Mouse (Mus musculus): ENCODE measurements at regions not wholly inside any gene's neighbourhood (a gene's known extent, or its start where the extent isn't known, plus 50 kb on each side); places are given as distances from the start of the nearest gene placed in this dataset.

DNA sequence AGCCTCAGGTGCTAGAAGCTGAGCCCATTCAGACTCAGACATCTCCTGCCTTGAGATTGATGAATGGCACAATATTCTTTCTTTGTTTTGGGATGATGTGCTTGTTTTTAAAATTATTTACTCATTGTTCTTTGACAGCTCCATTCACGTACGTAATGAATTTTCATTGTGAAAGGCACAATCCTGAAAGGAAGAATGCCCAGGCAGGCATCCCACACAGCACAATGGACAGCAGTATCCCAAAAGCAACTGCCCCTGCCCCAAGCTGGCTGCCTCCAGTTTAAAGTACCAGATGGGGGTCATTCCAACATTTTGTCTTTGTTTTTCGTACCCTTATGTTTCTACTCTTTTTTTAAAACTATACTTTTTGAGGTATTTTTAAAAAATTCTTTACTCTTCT lies 210.9 kb upstream of the St8sia2 start:
- TF ChIP-seq CTCF (IDR thresholded peaks at IDR 0.05; ENCODE audit: extremely low read depth, insufficient read depth, low read length) = no peak
- no peak for TF ChIP-seq POLR2A (IDR thresholded peaks at IDR 0.05; ENCODE audit: extremely low read depth, insufficient read depth, low read length)
- no peaks in the 10 kb centered on the region for H3K4me1 ChIP-seq (ENCODE audit: control insufficient read depth, insufficient read depth, low read length)
- H3K4me3 ChIP-seq (ENCODE audit: insufficient read depth, low read length) = no peak overlapping the region
- H3K27ac ChIP-seq (ENCODE audit: insufficient read depth, low read length) = no peak overlapping the region

DNA sequence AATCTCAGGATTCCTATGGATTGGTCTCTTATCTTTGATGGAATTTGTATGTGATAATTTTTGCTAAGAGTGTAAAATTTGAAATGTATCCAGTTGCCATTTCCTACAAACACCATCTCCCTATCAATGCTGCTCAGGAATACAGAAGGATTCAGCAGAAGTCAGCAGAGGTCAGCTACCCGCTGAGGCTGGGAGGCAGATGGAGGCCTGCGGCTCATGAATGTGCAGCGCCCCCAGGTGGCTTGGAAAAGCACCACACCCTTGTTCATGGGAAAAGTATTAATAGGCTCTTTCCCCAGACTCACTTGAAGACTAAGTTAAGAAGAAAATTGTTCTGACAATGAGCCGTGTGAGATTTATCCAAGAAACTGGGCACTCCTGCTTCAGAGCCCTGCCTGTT lies 187.2 kb upstream of the St8sia2 start:
- TF ChIP-seq CTCF (IDR thresholded peaks at IDR 0.05; ENCODE audit: extremely low read depth, insufficient read depth, low read length) (0 out of 2 replicates have a peak, but pooled peaks have one; percentile 25), POLR2A (IDR thresholded peaks at IDR 0.05; ENCODE audit: extremely low read depth, insufficient read depth, low read length) (no peak)
- no peak overlapping the region for H3K27ac ChIP-seq (ENCODE audit: insufficient read depth, low read length)
- no peaks in the 10 kb centered on the region for H3K4me1 ChIP-seq (ENCODE audit: control insufficient read depth, insufficient read depth, low read length)
- no peak overlapping the region for H3K4me3 ChIP-seq (ENCODE audit: insufficient read depth, low read length)

DNA sequence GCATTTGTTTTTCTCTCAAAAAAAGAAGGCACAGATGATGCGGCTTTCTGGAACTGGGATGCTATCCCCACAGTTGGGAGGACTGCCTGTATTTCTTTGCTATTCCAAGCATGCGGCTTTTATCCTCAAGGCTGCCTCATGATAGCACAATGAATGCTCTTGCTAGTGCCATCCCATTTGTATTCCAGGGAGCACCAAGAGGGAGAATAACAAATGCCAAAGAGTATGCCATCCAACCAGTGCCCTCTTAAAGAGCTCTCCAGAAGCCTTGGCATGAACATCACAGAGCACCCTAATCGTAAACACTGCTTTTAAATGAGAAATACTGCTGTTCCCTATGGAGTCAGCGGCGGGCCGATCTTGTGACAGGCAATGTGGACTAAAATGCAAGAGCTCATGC lies 185.3 kb upstream of the St8sia2 start:
- H3K4me3 ChIP-seq (ENCODE audit: insufficient read depth, low read length) = no peak overlapping the region
- TF ChIP-seq CTCF (IDR thresholded peaks at IDR 0.05; ENCODE audit: extremely low read depth, insufficient read depth, low read length) = no peak
- no peak for TF ChIP-seq POLR2A (IDR thresholded peaks at IDR 0.05; ENCODE audit: extremely low read depth, insufficient read depth, low read length)

DNA sequence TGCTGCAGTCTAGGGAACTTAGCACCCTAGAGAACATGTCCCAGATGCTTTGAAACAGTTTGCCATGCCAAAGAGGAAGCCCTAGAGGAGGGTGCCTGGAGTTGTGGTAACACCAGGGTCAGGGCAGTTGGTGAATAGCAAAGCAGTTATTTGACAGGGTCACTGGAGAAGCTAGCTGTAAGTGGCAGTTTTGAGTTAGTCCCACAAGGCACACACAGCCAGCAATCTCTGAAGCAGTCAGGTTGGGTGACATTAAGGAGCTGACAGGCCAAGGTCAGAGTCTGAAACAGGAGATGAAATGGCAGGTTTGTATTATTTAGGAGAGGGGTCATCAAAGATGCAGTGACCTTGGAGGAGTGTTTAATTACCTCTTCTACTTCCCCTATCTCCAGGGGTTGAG lies 171.2 kb upstream of the St8sia2 start:
- no peak overlapping the region for H3K4me3 ChIP-seq (ENCODE audit: insufficient read depth, low read length)

More for the DNA sequence above, 185.3 kb upstream of the St8sia2 start:
- Histone ChIP-seq H3K4me1 (ENCODE audit: control insufficient read depth, insufficient read depth, low read length) (no peaks in the 10 kb centered on the region), H3K27ac (ENCODE audit: insufficient read depth, low read length) (no peak overlapping the region)

DNA sequence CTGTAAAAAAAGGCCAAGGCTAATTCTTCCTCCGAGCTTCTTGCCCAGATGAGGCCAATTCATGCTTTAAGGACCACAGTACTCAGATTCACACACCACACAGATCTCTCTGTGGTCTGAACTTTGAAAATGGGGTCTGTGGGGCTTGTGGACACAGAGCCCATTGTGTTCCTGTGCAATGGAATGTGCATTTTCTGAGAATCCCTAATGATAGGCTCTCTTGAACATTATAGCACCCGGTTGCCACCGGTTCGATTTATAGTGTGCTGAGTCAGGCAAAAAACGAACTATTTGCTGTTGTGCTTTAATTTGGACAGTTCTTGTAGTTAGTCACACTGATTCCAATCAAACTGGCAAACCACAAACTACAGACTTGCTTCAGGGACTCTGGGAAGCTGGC lies 160.7 kb upstream of the St8sia2 start:
- TF ChIP-seq CTCF (IDR thresholded peaks at IDR 0.05; ENCODE audit: extremely low read depth, insufficient read depth, low read length) = no peak
- TF ChIP-seq POLR2A (IDR thresholded peaks at IDR 0.05; ENCODE audit: extremely low read depth, insufficient read depth, low read length) = no peak
- no peak overlapping the region for H3K27ac ChIP-seq (ENCODE audit: insufficient read depth, low read length)

More for the DNA sequence above, 171.2 kb upstream of the St8sia2 start:
- no peaks in the 10 kb centered on the region for H3K4me1 ChIP-seq (ENCODE audit: control insufficient read depth, insufficient read depth, low read length)
- no peak for TF ChIP-seq CTCF (IDR thresholded peaks at IDR 0.05; ENCODE audit: extremely low read depth, insufficient read depth, low read length)
- TF ChIP-seq POLR2A (IDR thresholded peaks at IDR 0.05; ENCODE audit: extremely low read depth, insufficient read depth, low read length) = no peak
- H3K27ac ChIP-seq (ENCODE audit: insufficient read depth, low read length) = no peak overlapping the region

DNA sequence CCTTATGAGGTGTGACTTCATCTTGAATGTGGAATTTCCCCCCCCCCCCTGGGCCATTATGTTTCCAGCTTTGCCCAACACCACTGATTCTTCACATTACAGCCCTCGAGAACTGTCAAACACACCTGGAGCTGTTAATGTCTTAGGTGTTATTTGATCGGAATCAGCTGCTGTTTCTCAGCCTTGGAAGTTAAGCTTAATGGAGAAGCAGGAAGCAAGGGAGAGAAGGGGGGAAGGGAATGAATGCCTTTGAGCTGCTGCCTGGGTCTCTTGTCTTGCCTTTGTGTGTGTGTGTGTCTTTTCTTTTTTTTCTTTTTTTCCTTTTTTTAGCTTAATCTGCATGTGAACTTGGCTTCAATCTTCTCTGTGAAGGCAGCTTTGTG lies 159.7 kb upstream of the St8sia2 start:
- H3K27ac ChIP-seq (ENCODE audit: insufficient read depth, low read length) = no peak overlapping the region
- no peak overlapping the region for H3K4me3 ChIP-seq (ENCODE audit: insufficient read depth, low read length)
- TF ChIP-seq POLR2A (IDR thresholded peaks at IDR 0.05; ENCODE audit: extremely low read depth, insufficient read depth, low read length) (no peak), CTCF (IDR thresholded peaks at IDR 0.05; ENCODE audit: extremely low read depth, insufficient read depth, low read length) (no peak)
- no peaks in the 10 kb centered on the region for H3K4me1 ChIP-seq (ENCODE audit: control insufficient read depth, insufficient read depth, low read length)

More for the DNA sequence above, 160.7 kb upstream of the St8sia2 start:
- Histone ChIP-seq H3K4me1 (ENCODE audit: control insufficient read depth, insufficient read depth, low read length) (no peaks in the 10 kb centered on the region), H3K4me3 (ENCODE audit: insufficient read depth, low read length) (no peak overlapping the region)

DNA sequence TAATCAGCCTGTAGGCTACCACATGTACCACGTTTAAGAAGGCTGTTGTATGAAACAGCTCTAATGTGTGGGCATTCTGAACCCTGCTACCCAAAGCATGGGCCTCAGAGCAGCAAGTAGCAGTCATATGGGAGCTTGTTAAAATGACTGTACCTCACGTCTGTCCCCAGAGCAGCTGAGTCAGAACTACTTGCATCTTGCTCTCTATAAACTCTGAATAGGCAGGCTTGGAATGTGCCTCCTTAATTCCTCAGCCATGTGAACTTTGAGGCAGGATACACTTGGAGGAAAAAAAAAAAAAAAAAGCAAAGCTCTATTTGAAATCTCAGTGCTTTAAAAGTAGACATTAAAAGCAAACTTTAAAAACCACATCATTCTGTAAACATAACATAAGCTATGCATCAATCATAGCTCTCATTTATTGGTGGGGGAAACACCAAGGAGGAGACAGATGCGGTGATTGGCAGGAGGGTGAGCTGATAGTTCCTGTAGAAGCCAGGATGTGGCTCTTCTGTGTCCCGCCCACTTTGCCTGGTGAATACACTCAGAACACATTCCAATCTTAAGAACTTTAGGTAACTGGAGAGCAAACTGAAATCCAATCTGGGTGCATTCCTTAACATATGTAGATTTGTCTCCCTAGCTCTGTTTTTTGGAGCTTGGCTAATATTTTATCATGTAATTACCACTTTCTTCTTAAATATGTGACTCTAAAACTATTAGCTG lies 159.2 kb upstream of the St8sia2 start:
- TF ChIP-seq POLR2A (IDR thresholded peaks at IDR 0.05; ENCODE audit: extremely low read depth, insufficient read depth, low read length) = no peak
- no peak overlapping the region for H3K27ac ChIP-seq (ENCODE audit: insufficient read depth, low read length)
- H3K4me3 ChIP-seq (ENCODE audit: insufficient read depth, low read length) = no peak overlapping the region
- H3K4me1 ChIP-seq (ENCODE audit: control insufficient read depth, insufficient read depth, low read length) = no peaks in the 10 kb centered on the region

DNA sequence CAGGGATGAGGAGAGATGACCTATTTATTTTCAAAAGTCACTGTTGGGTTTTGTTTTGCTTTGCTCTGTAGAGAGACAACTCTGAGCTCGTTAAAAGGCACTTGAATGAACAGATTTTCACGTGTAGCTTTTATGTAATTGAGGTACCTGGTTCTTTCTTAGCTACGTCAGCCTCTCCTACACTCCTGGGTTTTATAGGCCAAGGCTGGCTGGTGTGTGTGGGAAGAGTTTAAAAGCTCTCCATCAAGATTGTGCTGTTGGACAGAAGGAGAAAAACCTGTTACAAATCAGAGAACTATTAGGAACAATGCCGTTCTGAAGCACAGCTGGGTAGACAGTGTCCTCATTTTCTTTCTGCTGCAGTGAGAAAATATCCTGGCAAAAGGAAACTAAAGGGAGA lies 138.1 kb upstream of the St8sia2 start:
- no peak overlapping the region for H3K4me3 ChIP-seq (ENCODE audit: insufficient read depth, low read length)
- no peak for TF ChIP-seq CTCF (IDR thresholded peaks at IDR 0.05; ENCODE audit: extremely low read depth, insufficient read depth, low read length)
- no peaks in the 10 kb centered on the region; the same call in 1 of the 2 replicates for H3K4me1 ChIP-seq (ENCODE audit: control insufficient read depth, insufficient read depth, low read length)
- no peak overlapping the region for H3K27ac ChIP-seq (ENCODE audit: insufficient read depth, low read length)

DNA sequence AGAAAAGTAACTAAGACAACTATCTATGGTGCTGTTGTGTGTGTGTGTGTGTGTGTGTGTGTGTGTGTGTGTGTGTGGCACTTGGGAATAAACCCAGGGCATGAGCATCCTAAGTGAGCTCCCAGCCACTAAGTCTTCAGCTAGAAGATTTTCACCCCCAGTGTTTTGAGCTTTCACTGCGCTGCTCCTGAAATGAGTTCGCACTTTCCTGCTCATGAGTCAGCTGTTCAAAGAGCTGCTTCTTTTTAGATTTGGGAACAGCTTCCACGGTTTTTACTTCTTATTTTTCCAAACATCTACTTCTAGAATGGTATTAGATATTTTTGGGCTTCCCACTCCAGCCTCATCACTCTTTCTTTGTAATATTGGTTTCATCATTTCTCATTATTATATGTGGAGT lies 129.7 kb upstream of the St8sia2 start:
- TF ChIP-seq CTCF (IDR thresholded peaks at IDR 0.05; ENCODE audit: extremely low read depth, insufficient read depth, low read length) (no peak), POLR2A (IDR thresholded peaks at IDR 0.05; ENCODE audit: extremely low read depth, insufficient read depth, low read length) (no peak)

DNA sequence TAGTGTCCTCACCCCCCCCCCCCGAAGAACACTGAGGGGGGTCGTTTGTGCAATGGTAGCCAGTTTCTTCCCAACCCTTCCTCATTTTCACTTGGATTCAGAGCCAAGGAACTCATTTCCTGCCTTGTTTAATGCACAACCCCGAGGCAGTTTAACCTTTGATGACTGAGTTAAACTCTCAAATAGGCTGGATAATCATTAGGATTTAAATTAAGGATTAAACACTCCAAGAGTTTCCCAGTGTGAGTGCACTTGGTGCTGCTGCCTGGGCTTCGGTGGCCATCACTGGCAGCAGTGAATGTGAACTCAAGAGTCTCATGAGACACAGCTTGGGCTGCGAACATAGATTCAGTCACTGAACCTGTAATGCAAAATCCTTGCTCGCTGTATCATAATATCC lies 124.7 kb upstream of the St8sia2 start:
- no peaks in the 10 kb centered on the region for H3K4me1 ChIP-seq (ENCODE audit: control insufficient read depth, insufficient read depth, low read length)
- no peak for TF ChIP-seq CTCF (IDR thresholded peaks at IDR 0.05; ENCODE audit: extremely low read depth, insufficient read depth, low read length)
- TF ChIP-seq POLR2A (IDR thresholded peaks at IDR 0.05; ENCODE audit: extremely low read depth, insufficient read depth, low read length) = no peak
- H3K27ac ChIP-seq (ENCODE audit: insufficient read depth, low read length) = no peak overlapping the region
- H3K4me3 ChIP-seq (ENCODE audit: insufficient read depth, low read length) = no peak overlapping the region

More for the DNA sequence above, 129.7 kb upstream of the St8sia2 start:
- Histone ChIP-seq H3K4me3 (ENCODE audit: insufficient read depth, low read length) (no peak overlapping the region), H3K4me1 (ENCODE audit: control insufficient read depth, insufficient read depth, low read length) (no peaks in the 10 kb centered on the region), H3K27ac (ENCODE audit: insufficient read depth, low read length) (no peak overlapping the region)

Measured in cortical plate, adult 2 months (tissue).